Mouse (Mus musculus): ENCODE measurements around the gene Ddias. TPM values are rescaled to one million over a fixed set of nuclear protein-coding genes. Genes with fewer than 3 reads are reported as not detected.

Gene Ddias
- polyA plus RNA-seq, 1 experiment = 0.55 TPM

DNA sequence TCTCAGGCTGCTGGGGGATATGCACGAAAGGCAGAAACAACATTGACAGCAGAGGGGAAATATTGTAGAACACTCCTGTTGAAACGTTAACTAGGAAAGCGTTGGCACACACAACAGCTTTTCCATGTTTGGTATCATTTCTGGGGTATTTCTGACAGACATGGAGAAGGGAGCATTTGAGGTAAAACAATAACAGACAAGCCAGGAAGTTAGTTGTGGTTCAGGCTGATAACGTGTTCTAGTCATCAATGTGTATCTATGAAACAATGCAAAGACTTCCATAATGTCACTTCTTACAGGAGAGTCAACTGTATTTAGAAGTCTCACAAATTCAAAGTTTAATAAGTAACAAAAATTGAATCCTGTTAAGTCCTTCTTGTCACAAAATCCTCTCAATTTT is 2.5 kb downstream of the Ddias start:
- DNase-seq (ENCODE audit: low read depth, low spot score) = no peak
- 85% methylated on average over 4 of the region's 4 CpGs for WGBS

DNA sequence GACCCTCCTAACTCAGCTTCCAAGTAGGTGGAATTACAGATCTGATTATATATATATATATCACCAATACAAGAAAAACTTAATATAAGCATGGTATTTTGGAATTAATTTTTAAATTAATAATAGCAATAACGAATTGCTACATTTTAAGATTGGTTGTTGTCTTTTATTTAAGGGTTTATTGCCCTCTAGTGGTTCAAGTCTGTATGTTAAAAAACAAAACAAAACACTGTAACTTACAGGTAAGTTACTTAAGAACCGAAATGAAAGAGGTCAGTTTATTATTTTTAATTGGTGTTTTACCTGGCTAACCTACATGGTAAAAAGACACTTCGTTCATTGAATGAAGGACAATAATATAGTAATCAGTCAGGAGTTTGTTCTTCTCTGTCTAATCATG is 3.9 kb downstream of the Ddias start:
- DNase-seq (ENCODE audit: low read depth, low spot score) = no peak
- WGBS = 52% methylated on average over 3 of the region's 3 CpGs

DNA sequence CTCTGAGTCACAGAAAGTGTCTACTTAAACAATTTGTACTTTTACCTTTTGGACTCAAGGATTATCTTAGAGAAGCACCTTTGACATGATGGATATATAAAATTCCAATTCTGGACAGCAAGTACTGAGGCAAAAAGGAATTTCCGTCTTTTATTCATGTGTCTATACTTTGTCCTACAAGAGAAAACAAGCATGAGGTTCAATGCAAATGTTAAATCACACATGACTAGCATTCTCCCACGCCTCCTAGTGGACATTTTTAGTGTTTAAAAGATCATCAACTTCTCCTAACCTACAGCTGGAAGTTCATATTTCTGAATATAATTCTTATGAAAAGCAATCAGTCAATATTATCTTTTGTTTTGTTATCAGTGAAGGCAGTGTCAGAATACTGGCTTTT is 7.5 kb downstream of the Ddias start:
- DNase-seq (ENCODE audit: low read depth, low spot score) = no peak
- WGBS = 26% methylated on average over 2 of the region's 2 CpGs

DNA sequence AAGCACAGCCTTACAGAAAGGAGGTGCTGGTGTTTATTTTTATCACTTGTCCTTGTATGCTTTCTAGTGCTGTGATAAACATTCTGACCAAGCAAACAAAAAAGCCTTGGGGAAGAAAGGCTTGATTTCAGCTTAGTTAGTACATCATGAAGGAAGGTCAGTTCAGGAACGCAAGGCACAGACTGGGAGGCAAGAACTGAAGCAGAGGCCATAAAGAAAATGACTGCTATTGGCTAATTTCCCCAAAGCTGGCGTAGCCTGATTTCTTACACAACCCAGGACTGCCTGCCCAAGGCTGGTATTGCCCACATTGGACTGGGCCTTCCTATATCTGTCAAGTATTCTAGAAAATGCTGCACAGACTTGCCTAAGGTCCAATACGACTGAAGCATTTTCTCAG is 25.8 kb downstream of the Ddias start:
- no peak for DNase-seq (ENCODE audit: low read depth, low spot score)
- 69% methylated on average over 3 of the region's 3 CpGs for WGBS

DNA sequence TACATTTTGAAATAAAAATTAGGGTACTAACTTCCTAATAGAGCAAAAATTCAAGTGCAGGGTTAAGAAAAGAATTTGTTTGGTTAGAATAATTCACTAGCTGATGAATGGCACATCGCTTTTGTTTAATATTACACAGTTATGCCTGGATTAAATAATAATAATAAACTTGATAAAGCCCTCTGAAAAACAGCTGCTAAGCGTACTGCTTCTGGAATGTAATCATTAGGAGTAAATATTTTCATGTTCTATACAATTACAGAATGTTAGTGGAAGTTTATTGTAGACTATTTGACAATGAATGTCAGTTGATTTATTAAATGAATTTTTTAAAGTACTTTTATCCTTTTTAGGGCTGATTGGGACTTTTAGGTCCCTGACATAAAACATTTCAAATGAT is 31.8 kb downstream of the Ddias start:
- 66% methylated on average over 2 of the region's 2 CpGs for WGBS
- no peak for DNase-seq (ENCODE audit: low read depth, low spot score)

DNA sequence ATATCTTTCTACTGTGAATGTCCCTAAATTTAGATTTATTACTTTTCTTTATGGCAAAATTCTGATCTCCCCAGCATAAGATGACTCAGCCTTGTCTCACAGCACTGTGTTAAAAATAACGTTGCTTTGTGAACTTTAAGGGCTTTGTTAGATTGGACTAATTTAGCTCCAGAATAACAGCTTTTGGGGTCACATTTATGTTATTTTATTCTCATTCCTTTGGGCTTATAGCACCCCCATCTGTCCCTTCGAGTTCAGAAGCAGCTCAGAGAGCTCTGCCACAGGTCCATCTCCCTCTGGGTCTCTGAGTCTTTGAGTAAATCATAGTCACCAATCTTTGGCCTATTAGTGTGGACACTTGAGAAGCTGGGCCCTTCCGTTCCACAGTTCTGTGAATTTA is 36.1 kb downstream of the Ddias start:
- DNase-seq (ENCODE audit: low read depth, low spot score) = no peak
- 41% methylated on average over 3 of the region's 3 CpGs for WGBS

DNA sequence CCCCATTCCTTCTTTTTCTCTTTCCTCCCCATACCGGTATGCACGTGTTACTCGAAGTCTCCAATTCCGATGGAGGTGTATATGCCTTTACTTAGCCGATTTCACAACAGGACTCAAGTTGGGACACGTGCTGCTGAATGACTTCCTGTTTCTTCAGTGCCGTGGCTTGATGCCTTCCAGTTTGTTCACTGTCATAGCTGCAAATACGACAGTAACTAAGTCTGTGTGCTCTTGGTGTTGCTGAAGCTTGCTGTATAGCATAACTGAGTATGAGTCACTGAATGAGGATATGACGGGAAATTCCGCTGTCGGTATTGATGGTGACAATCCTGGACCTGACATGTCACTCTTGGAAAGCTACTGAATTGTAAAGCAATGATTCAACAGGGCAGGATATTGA is 36.8 kb downstream of the Ddias start:
- WGBS = 74% methylated on average over 11 of the region's 11 CpGs

DNA sequence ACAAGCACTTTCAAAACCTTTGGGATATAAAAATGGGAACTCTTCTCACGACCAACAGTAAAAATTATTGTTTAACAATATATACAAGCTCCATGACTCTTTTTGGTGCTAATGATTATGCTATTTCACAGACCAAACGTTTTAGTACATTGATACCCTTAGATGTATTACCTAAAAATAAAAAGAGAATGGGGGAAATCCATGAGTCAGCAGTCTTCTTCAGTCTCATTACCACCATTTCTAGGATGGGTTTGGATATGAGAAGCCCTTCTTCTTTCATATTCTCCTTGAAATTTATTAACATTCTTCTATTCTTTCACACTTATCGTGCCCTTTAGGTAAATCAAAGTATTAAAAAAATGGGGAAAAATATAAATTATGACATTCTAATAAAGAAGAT is 37.6 kb downstream of the Ddias start:
- WGBS = 64% methylated on average over 3 of the region's 3 CpGs
- no peak for DNase-seq (ENCODE audit: low read depth, low spot score)

More for the DNA sequence above, 36.8 kb downstream of the Ddias start:
- no peak for DNase-seq (ENCODE audit: low read depth, low spot score)

DNA sequence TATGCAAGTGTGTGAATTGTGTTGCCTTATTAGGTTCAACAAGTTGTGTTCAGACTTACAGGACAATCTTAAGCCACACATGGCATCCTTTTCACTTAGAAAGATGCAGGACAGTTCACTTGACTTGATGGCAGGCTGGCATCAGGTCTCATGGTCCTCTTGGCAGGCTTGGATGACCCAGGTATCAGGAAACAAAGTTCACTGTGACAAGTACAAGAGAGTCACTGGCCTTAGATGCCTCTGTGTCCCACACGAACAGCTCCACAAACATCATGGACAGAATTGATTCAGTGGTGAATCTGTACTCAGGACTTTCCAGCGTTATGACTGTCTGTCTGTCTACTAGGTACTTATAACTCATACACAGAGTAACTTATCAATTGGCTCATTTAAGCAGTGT is 39.7 kb downstream of the Ddias start:
- no peak for DNase-seq (ENCODE audit: low read depth, low spot score)

DNA sequence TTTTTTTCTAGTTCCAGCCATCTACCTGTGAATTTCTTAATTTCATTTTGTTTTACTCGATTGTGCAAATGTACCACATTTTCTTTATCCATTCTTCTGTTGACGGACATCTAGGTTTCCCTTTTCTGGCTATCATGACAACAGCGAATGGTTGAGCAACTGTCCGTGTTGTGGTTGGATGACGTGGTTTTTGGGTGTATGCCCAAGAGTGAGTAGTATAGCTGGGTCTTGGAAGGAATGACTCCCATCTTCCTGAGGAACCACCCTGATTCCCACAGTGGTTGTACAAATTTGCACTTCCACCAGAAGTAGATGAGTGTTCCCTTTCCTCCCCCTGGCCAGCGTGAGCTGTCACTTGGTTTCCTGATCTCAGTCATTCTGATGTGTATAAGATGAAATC is 41.7 kb downstream of the Ddias start:
- WGBS = 81% methylated on average over 6 of the region's 6 CpGs
- no peak for DNase-seq (ENCODE audit: low read depth, low spot score)

More for the DNA sequence above, 39.7 kb downstream of the Ddias start:
- 87% methylated on average over 2 of the region's 2 CpGs for WGBS

DNA sequence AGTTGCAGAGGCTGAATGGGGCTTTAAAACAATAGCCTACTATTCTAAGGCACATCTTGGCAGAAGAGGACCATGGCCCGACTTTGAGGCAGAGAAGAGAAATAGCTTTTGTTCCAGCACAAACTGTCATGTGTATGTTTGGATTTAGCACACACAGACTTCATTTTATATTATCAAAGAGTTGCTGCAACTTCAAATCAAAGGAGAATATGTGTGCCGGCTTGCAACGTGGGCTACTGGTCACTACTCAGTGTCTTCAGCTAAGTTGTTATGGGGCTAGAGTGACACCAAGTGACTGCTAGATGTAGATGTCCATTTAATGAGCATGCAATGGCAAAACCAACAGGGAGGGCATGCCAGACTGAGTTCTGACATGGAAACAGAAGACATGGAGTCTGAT is 46.1 kb downstream of the Ddias start:
- 39% methylated on average over 3 of the region's 3 CpGs for WGBS
- no peak for DNase-seq (ENCODE audit: low read depth, low spot score)

DNA sequence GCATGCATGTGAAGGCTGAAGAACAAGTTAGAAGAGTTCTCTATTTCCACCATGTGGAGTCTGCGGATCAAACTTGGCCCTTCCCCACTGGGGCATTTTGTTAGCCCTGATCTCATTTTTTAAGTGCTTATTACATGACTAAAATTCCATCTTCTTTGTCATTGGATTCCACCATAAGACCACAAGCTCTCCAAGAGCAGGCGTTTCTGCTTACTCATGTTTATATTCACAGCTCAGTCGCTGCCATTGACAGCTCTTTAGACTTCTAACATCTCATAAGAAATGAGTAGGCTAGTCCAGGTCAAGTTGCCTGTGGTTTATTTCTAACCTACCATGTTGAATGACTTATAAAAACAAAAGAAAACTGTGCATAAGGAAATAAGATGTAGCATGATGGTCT is 47.8 kb downstream of the Ddias start:
- DNase-seq (ENCODE audit: low read depth, low spot score) = no peak

DNA sequence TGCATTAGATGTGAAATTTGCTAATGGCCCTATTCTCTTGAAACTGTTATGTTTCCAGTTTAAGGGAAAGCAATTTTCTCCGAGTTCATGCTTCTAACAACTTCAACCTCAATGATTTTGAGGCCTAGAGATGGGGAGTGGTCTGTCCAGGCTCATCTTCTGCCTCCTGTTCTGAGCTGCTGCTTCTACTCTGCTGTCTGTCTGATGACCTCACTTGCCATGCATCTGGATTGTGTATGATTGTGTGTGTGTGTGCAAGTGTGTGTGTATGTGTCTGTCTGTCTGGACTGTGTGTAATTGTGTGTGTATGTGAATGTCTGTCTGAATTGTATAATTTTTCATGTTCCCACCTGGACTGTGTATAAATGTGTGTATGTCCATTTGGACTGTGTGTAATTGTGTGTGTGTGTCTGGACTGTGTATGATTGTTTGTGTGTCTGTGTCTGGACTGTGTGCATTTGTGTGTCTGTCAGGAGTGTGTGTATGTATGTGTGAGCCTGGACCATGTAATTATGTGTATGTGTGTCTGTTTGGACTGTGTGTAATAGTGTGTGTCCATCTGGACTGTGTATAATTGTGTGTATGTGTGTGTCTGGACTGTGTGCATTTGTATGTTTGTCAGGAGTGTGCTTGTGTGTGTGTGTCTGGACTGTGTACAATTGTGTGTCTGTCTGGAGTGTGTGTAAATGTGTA is 51.5 kb downstream of the Ddias start:
- no peak for DNase-seq (ENCODE audit: low read depth, low spot score)
- 46% methylated on average over 1 of the region's 1 CpGs for WGBS

More for the DNA sequence above, 47.8 kb downstream of the Ddias start:
- WGBS = 77% methylated on average over 3 of the region's 3 CpGs

DNA sequence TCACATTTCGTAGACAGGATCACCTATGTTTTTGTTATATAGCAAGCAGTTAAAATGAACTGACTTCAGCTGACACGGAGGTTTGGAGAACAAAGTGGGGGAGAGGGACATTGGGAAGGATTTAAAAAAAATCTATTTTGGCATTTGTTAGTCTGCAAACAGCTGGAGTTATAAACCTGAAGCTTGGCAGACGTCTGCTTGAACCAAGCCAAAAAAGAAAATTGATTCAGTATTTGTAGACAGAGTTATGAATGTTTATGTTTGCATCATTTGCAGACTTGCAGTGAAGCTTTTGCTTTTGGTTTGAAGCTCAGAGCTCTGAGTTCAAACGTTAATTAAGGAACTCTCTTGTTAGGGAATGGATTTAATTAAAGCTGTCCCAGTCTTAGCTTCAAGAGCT is 52.2 kb downstream of the Ddias start:
- no peak for DNase-seq (ENCODE audit: low read depth, low spot score)
- WGBS = 25% methylated on average over 4 of the region's 4 CpGs

DNA sequence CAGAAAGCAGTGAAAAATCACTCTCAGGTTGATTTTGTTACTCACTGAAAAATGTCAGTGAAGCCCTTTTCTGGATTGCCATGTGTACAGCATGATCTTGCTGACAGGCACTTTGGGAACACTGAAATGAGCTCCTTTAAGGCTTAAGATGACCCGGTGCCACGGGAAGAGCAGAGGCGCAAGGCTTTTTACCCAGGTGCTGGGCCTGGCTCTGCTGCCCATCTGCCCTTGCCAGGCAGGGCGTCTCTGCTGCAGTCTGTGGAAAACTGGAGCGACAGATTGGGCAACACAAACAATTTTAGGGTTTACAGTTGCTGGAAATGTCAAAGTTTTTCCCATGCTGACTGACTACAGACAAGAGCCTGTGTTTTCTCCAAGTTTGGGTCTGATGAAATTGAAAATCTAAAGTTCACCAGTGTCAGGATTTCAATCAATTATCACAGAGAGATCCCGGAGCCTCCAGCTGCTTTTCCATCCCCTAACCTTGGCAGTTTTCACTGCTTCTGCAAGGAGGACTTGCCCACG is 53.0 kb downstream of the Ddias start:
- DNase-seq (ENCODE audit: low read depth, low spot score) = no peak
- 66% methylated on average over 7 of the region's 7 CpGs for WGBS

DNA sequence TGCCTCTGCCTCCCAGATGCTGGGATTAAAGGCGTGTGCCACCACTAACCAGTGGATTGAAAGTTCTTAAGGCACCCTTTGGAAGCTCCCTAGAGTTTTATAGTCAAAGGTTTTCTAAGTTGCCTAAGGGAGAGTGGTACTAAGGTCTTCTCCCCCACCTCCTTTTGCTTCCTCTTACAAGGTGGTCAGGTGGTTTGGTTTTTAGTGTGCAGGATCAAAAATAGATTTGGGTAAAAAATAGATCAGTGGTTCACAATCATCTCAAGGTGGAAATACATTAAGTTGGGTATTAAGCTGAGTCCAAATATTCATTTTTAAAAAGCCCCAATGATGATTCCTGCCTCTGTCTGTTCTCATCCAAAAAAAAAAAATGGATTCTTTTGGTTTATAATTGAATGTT is 53.6 kb downstream of the Ddias start:
- DNase-seq (ENCODE audit: low read depth, low spot score) = no peak
- WGBS = 68% methylated on average over 1 of the region's 1 CpGs

DNA sequence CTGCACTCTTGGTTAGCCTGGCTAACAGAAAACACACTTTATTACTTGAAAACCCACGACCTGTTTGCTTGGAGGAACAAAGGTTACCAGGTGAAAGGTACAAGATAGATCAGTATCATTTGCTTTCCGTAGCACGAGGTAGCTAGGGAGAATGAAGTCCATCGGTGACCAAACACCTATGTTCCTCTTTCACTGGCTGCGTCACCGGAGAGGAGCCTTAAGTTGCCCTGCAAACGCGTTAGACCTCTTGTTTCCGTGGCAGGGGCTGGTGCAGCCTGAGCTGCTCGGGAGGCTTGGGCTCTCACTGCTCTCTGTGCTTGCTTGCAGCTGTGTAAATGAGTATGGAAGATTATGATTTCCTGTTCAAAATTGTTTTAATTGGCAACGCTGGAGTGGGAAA is 54.4 kb downstream of the Ddias start:
- 37% methylated on average over 11 of the region's 11 CpGs for WGBS
- no peak for DNase-seq (ENCODE audit: low read depth, low spot score)

DNA sequence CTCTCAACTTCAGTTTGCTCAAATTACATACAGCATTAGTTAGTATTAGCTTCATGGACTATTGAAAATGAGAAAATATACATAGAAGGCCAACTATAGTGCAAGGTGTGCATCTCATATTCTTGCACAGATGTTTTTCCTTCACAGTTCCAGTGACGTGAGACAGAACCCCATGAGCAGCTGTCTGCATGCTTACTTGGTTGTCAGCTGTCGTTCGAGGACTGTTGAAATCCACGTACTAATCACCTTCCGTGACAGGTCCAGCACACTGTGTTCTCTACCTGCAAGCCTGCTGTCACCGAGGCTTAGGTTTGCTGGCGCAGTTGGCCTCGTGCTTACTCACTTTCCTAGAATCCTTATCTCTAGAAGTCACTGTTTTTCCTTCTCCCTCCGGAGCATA is 56.2 kb downstream of the Ddias start:
- WGBS = 80% methylated on average over 9 of the region's 9 CpGs
- DNase-seq (ENCODE audit: low read depth, low spot score) = no peak

DNA sequence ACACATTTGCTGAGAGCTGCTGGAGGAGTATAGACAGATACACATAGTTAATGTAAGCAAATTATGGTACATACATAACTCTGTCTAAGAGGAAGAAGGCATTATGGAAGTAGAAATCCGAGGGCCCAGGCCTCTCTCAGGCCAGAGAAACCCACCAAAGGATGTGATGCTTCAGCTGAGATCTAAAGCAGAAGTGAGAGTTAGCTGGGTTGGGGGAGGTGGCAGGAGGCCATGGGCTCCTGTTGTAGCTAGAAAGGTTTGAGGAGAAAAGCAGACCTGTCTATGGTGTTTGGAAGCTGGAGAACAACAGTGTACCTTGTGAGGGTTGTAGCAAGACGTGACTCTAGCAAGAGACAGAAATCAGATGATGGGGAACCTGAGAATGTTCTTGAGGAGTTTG is 56.8 kb downstream of the Ddias start:
- DNase-seq (ENCODE audit: low read depth, low spot score) = no peak
- WGBS = 68% methylated on average over 2 of the region's 2 CpGs

DNA sequence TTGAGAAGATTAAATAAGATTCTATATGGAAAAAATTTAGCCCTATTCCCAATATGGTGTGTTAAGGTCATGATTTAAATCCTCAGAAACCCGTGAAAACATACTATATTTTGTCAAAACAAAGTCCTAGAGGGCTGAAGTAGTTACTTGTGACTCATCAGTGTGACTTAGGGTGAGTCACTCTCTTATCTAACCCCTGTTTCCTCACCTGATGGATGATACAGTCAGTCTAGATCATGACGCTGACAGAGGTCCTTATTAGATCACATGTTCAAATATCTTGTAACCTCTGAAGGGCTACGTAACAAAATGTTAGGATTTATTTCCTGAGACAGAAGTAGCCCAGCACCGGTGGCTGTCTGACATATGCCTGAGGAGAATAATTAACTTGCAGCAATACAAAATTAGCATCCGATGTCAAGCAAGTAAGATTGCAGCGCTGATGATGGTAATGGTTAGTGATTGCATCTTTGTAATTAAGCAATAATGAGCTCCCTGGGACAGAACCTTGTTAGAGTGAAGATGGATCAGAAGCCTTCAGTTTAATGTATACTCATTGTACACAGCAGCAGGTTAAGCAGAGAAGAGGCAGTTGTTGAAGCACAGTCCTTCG is 62.3 kb downstream of the Ddias start:
- 59% methylated on average over 7 of the region's 7 CpGs for WGBS
- no peak for DNase-seq (ENCODE audit: low read depth, low spot score)

Data from large intestine, adult 2 months (tissue).